Mouse (Mus musculus) CH12.LX (cell line): ENCODE measurements around the gene Naa40.
A peak's percentile ranks its signal among the peaks of the same experiment; 100 is the strongest.

ENCODE experiments used
- CTCF ChIP-seq, 2 experiments: IDR thresholded peaks in 1 of 2; conservative IDR thresholded peaks in 1 of 2; 2 replicates each; pipeline ENCODE4 v1.5.1; 2011 to 2012; ENCODE audit warnings: low read depth in 2 of 2, low read length in 2 of 2, improper control_type of control experiment in 1 of 2, inconsistent platforms in 1 of 2, mild to moderate bottlenecking in 1 of 2, moderate library complexity in 1 of 2
- E2F4 ChIP-seq: IDR thresholded peaks from 2 replicates; pipeline ENCODE4 v1.6.1; 2011; ENCODE audit warnings: low read depth, low read length, improper control_type of control experiment; ENCODE audit not compliant: insufficient replicate concordance
- EP300 ChIP-seq: IDR thresholded peaks from 2 replicates; pipeline ENCODE4 v1.6.1; 2011; ENCODE audit warnings: low read length, improper control_type of control experiment
- MAFK ChIP-seq: IDR thresholded peaks from 2 replicates; pipeline ENCODE4 v1.6.1; 2011; ENCODE audit warnings: low read length, improper control_type of control experiment; ENCODE audit not compliant: insufficient replicate concordance
- POLR2A ChIP-seq: IDR thresholded peaks from 2 replicates; pipeline ENCODE4 v1.6.1; 2011; ENCODE audit warnings: low read depth, mild to moderate bottlenecking, improper control_type of control experiment, low read length
- RCOR1 ChIP-seq: conservative IDR thresholded peaks from 2 replicates; pipeline ENCODE4 v1.6.1; 2012; ENCODE audit warnings: low read depth, mild to moderate bottlenecking, inconsistent platforms, low read length, improper control_type of control experiment
- SIN3A ChIP-seq: IDR thresholded peaks from 2 replicates; pipeline ENCODE4 v1.6.1; 2012; ENCODE audit warnings: low read length, improper control_type of control experiment, inconsistent platforms
- USF2 ChIP-seq: conservative IDR thresholded peaks from 2 replicates; pipeline ENCODE4 v1.6.1; 2011; ENCODE audit warnings: low read depth, low read length, improper control_type of control experiment
- ZKSCAN1 ChIP-seq: IDR thresholded peaks from 2 replicates; pipeline ENCODE4 v1.6.1; 2012; ENCODE audit warnings: low read depth, inconsistent platforms, low read length, improper control_type of control experiment, borderline replicate concordance

DNA sequence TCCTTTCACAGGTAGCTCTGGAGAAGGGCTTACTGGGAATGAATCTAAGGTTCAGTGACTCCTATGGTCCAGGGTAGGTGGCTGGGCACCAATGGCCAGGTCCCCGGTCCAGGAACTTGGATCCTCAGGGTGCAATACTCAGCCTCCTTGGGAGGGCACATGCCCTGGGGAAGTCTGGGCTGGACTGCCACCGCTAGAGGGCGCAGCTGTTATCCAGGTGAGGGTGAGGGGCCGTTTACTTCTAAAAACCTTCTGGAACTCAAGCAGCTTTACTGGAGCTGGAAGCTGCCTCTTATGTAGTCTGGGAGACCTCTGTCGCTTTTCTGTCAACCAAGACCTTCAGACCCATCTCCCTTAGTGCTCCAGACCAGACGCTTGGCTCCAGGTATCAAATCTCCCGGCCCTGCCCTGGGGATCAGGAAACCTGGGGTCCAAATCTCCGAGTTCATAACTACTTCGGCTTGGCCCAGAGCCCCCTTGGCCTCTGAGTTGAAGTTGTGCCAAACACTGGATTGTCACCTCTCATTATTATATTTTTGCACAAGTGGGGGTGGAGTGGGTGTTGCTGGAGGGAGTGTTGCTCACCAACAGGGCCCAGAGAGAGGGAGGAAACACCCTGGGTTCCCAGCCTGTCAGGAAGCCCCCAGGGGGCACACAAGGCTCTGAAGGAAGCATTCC lies 23.2 kb upstream of the Naa40 start:
- TF ChIP-seq RCOR1 (no peak), POLR2A (no peak), USF2 (no peak), E2F4 (no peak), MAFK (no peak), SIN3A (0 out of 2 replicates have a peak, but pooled peaks have one; percentile 40), CTCF (conservative IDR thresholded peaks at IDR 0.05 in 1 of 2, IDR thresholded peaks at IDR 0.05 in 1 of 2; ENCODE audit: low read depth in 2 of 2, low read length in 2 of 2) (peak; percentile 80 to 93), ZKSCAN1 (no peak), EP300 (no peak)
